Mouse (Mus musculus) E14TG2a.4 (cell line): ENCODE results near the gene Dync1i2.
A peak's percentile ranks its signal among the peaks of the same experiment; 100 is the strongest.

Source experiments
- H3K27me3 ChIP-seq: 2 replicates; pipeline ENCODE4 v1.6.1; 2014; ENCODE audit warnings: low read length, control low read depth; ENCODE audit not compliant: insufficient read depth
- H3K36me3 ChIP-seq: 2 replicates; pipeline ENCODE4 v1.6.1; 2014; ENCODE audit warnings: low read length, control low read depth; ENCODE audit not compliant: insufficient read depth
- H3K4me1 ChIP-seq: replicated peaks from 2 replicates; pipeline ENCODE4 v1.6.1; 2014; ENCODE audit warnings: low read depth, low read length, control low read depth
- H3K4me3 ChIP-seq: replicated peaks from 2 replicates; pipeline ENCODE4 v1.5.1; 2014; ENCODE audit warnings: mild to moderate bottlenecking, low read length
- H3K9me3 ChIP-seq: 2 replicates; pipeline ENCODE4 v1.6.1; 2014; ENCODE audit warnings: low read length, control low read depth
- CTCF ChIP-seq: conservative IDR thresholded peaks from 2 replicates; pipeline ENCODE4 v1.5.1; 2014; ENCODE audit warnings: low read length
- NANOG ChIP-seq: IDR thresholded peaks from 2 replicates; pipeline ENCODE4 v1.6.1; 2014; ENCODE audit warnings: borderline replicate concordance, low read length, mixed read lengths
- POU5F1 ChIP-seq: IDR thresholded peaks from 2 replicates; pipeline ENCODE4 v1.6.1; 2014; ENCODE audit warnings: low read length, borderline replicate concordance

The Dync1i2 gene

DNA sequence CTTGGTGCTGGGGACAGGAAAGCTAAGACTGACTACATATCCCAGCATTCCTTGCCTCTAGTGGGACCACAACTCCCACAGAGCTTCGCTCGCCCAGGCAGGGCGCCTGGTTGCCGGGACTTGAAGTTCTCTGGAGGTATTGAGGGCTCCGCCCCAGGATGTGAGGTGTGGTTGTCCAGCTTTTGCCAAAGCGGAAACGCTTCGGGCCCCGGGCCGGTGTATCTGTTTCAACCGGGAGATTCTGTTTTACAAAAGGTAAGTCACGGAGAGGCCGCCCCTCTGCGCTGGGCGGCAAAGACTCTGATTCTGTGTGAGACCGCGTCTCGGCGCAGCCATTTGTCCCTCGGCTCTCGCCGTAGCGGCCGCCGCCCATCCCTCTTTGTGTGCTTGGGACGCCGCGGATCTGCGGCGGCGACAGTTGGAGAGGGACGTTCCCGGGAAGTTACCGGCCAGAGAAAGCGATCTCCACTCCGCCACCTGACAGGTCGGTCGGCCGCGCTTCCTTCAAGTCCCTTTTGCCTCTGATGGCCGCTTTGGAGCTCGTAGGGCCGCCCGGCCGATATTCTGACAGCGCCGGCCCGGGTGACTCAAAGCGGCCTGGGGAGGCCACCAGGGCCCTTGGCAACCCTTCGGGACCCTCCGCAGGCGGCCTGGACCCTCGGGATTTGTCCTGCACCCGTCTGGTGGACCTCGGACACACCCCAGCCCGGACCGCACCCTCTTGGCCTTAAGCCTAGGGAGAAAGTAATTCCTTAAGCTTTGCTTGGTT, at the start of gene Dync1i2:
Gene Dync1i2 (plus strand): TSS at position 116 of the 769 bp plus-strand sequence.
- Histone ChIP-seq H3K27me3 (no peaks in the 10 kb centered on the region), H3K36me3 (peaks cover 25% of the 10 kb centered on the region), H3K4me3 (peak within 1 kb of the TSS; percentile 100), H3K9me3 (no peaks in the 10 kb centered on the region), H3K4me1 (peaks cover 7% of the 10 kb centered on the region)
- TF ChIP-seq POU5F1 (no peak), CTCF (no peak), NANOG (no peak)

GRCm38 (mm10) chr2:71162831-71163621, 48.5 kb upstream of the Dync1i2 start:
- Histone ChIP-seq H3K4me1 (peaks cover 55% of the 10 kb centered on the region), H3K9me3 (0 out of 2 replicates have a peak, but pooled peaks cover 4% of the 10 kb centered on the region), H3K4me3 (peak overlapping the region; percentile 39), H3K27me3 (peaks cover 25% of the 10 kb centered on the region), H3K36me3 (no peaks in the 10 kb centered on the region)
- TF ChIP-seq NANOG, result no peak
- no peak for TF ChIP-seq CTCF
- no peak for TF ChIP-seq POU5F1

GRCm38 (mm10) chr2:71167211-71167610, 44.3 kb upstream of the Dync1i2 start:
- no peaks in the 10 kb centered on the region for H3K9me3 ChIP-seq
- peaks cover 17% of the 10 kb centered on the region for H3K27me3 ChIP-seq
- TF ChIP-seq NANOG (peak; percentile 77), POU5F1 (no peak)
- H3K4me3 ChIP-seq, result 0 out of 2 replicates have a peak overlapping the region, but pooled peaks have one; percentile 14
- H3K4me1 ChIP-seq, result peaks cover 62% of the 10 kb centered on the region
- no peaks in the 10 kb centered on the region for H3K36me3 ChIP-seq

- no peaks in the 10 kb centered on the region for H3K9me3 ChIP-seq
- peaks cover 57% of the 10 kb centered on the region for H3K4me1 ChIP-seq
- peaks cover 6% of the 10 kb centered on the region for H3K27me3 ChIP-seq
- no peak overlapping the region for H3K4me3 ChIP-seq
- TF ChIP-seq POU5F1 (no peak), CTCF (no peak), NANOG (no peak)
- H3K36me3 ChIP-seq, result no peaks in the 10 kb centered on the region
Measured at GRCm38 (mm10) chr2:71168461-71169021, 43.0 kb upstream of the Dync1i2 start.

- Histone ChIP-seq H3K4me1 (peaks cover 31% of the 10 kb centered on the region), H3K9me3 (no peaks in the 10 kb centered on the region)
- TF ChIP-seq POU5F1, result no peak
- TF ChIP-seq NANOG, result no peak
- no peak for TF ChIP-seq CTCF
Measured at GRCm38 (mm10) chr2:71173031-71173430, 38.5 kb upstream of the Dync1i2 start.

GRCm38 (mm10) chr2:71176329-71177249, 34.9 kb upstream of the Dync1i2 start:
- Histone ChIP-seq H3K27me3 (no peaks in the 10 kb centered on the region), H3K9me3 (no peaks in the 10 kb centered on the region), H3K4me3 (no peak overlapping the region), H3K36me3 (no peaks in the 10 kb centered on the region), H3K4me1 (peaks cover 39% of the 10 kb centered on the region)
- no peak for TF ChIP-seq NANOG
- no peak for TF ChIP-seq POU5F1
- no peak for TF ChIP-seq CTCF

More at GRCm38 (mm10) chr2:71173031-71173430, 38.5 kb upstream of the Dync1i2 start:
- Histone ChIP-seq H3K36me3 (no peaks in the 10 kb centered on the region), H3K27me3 (no peaks in the 10 kb centered on the region), H3K4me3 (no peak overlapping the region)

DNA sequence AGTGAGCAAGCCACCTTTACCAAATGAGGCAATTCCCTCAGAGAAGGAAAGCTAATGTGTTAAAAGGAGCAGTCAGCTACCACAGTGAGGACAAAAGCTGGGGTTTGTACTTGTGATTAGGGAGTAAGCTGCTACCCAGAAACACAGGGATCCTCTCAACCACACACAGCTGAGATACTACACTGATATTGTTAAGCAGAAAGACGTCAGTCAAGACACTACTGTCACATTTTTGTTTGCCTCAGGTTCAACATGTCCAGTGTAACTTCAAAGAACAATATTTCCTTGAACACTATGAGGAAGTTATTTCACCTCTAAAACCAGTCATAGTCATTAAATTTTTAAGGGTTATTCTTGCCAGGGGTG, 34.3 kb upstream of the Dync1i2 start:
- Histone ChIP-seq H3K4me1 (peaks cover 42% of the 10 kb centered on the region), H3K9me3 (no peaks in the 10 kb centered on the region), H3K27me3 (peaks cover 4% of the 10 kb centered on the region; the same call in 1 of the 2 replicates), H3K4me3 (no peak overlapping the region), H3K36me3 (no peaks in the 10 kb centered on the region)
- TF ChIP-seq CTCF, result no peak
- TF ChIP-seq POU5F1, result no peak

DNA sequence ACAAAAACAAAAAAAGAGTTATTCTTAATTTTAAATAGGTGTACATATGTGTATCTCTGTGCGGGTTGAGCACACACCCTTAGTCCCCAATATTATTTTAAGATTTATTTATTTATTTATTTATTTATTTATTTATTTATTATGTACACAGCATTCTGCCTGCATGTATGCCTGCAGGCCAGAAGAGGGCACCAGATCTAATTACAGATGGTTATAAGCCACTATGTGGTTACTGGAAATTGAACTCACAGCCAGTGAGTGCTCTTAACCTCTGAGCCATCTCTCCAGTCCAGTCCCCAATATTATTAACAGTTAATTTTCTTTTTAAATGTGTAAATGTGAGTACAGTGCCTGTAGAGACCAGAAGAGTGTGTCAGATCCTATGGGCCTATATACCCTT, 33.7 kb upstream of the Dync1i2 start:
- H3K36me3 ChIP-seq, result no peaks in the 10 kb centered on the region
- H3K4me1 ChIP-seq, result peaks cover 43% of the 10 kb centered on the region
- H3K27me3 ChIP-seq, result peaks cover 4% of the 10 kb centered on the region; the same call in 1 of the 2 replicates
- no peaks in the 10 kb centered on the region for H3K9me3 ChIP-seq
- TF ChIP-seq CTCF, result peak; percentile 52
- TF ChIP-seq POU5F1, result no peak
- no peak for TF ChIP-seq NANOG
- H3K4me3 ChIP-seq, result no peak overlapping the region
